Mouse (Mus musculus) telencephalon, adult 2 months (tissue): Measurements from ENCODE around the gene Trio.
"Not testable (repeated sequence)": the region's sequence is repeated elsewhere in the genome, so short reads cannot be mapped to it uniquely, and the experiment has no call there.

Experiments used
- DNase-seq: peaks from one replicate; pipeline ENCODE4 v3.0.0-alpha.2; 2011; ENCODE audit warnings: low read depth, low spot score

The Trio gene

DNA sequence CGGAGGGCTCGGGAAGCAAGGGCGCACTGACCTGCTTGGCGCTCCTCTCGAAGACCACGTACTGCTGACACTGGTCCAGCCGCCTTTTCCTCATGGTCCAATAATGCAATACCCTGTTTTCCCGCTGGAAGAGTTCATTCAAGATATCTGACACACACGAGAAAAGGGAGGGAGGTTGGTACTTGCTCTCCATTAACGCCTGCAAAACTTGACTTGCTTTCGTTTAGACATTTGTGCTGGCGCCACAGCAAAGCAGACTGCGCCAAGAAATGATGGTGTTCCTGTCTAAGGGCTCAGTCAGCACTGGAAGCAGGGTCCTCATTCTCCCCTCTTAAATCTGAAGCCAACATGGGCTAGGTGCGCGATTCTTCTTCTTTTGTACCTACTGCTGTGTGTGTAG, 184.0 kb downstream of the Trio start:
- DNase-seq: no peak

DNA sequence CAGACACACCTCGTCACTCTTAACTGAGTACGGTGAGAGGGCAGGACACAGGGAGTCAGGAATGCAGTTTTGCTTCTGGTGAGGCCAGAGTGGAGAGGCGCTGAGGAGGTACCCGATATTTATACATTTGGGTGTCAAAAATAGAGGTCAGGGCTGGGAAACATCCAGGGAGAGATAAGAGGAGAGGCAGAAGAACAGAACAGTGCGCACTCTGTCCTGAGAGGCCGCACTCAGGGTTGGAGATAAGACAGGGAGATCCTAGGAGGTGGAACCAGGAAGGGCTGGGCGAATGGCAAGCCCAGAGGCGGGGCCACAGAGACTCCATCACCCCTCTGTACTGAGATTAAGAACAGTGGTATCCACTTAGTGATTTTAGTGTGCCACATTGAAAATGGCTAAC, 185.1 kb downstream of the Trio start:
- no peak for DNase-seq

DNA sequence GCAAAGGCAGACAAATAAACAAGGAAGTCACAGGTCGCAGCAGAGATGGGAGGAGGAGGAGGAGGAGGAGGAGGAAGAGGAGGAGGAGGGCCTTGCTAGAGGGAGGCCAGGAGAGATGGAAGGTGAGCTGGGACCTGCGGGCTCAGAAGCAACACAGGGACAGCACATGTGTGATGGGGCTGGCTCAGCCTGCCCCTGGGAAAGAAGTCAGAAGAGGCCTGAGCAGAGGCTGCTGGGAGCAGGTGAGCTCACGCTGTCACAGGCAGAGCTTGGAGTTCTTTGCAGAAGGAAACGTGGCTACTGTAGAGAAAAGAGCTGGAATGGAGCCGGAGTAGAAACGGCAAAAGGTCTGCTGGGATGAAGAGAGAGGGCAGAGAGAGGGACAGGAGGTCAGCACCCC, 185.5 kb downstream of the Trio start:
- no peak for DNase-seq

DNA sequence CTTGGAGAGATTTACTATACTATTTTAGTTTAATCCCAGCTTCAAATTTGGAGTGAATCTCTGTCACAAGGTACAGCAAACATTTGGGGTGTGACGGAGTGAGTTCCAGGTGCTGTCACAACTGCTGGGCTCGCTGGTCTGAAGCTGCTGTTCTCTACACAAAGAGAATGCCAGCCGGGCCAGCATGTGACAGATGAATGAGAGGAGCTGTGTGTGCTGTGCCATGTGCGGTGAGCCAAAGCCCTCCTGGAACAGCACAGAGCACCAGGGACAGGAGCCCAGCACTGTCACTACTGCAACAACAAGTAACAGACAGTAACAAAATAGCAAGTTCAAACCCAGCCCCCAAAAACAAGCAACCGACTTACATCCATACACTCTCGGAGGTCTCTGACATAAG, 194.0 kb downstream of the Trio start:
- DNase-seq: no peak

DNA sequence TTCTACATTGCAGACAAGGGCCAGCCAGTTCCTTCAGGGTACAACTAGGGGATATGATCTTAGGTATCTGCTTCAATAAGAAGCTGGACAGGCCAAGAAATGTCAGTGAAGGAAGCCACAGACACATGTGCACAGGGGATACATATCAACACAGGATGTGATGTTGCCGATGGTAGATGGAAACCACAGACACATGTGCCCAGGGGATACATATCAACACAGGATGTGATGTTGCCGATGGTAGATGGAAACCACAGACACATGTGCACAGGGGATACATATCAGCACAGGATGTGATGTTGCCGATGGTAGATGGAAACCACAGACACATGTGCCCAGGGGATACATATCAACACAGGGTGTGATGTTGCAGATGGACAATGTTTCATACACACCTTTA, 197.8 kb downstream of the Trio start:
- not testable (repeated sequence) for DNase-seq

DNA sequence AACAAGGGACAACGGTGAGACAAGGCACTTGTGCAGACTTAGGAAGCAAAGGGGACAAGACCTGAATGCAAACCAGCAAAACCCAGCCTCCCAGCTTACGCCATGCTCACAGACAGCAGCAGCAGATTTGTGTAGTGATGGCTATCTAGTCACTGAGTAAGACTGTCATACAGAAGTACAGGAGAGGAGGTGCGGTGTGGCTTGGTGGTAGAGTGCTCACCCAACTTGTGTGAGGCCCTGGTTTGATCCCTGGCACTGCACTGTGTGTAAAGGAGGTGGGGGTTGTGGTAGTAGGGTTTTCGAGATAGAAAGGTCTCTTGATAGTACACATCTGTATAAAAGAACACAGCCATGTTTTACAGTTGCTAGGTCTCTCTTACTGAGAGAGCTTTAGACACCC, 198.8 kb downstream of the Trio start:
- no peak for DNase-seq

DNA sequence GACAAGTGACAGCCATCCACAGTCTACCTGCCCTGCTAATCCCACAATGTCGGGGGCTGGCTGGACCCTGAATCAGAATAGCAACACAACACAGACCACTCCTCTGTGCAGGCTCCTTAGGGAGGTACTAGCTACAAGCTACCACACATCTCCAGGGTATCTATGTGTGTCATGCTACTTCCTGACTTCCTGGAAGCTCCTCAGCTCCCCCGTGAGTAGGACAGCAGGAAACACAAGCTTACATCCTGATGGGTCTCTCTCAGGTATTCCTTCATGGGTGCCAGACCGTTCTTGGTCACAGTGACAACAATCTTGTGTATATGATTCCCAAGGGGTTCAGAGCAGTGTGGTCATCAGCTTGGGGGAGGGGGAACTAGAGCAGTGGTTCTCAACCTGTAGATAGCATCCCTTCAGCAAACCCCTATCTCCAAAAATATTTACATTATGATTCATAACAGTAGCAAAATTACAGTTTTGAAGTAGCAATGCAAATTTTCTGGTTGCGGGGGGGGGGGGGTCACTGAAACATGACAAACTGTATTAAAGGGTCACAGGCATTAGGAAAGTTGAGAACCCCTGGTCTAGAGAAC, 199.5 kb downstream of the Trio start:
- DNase-seq: no peak

DNA sequence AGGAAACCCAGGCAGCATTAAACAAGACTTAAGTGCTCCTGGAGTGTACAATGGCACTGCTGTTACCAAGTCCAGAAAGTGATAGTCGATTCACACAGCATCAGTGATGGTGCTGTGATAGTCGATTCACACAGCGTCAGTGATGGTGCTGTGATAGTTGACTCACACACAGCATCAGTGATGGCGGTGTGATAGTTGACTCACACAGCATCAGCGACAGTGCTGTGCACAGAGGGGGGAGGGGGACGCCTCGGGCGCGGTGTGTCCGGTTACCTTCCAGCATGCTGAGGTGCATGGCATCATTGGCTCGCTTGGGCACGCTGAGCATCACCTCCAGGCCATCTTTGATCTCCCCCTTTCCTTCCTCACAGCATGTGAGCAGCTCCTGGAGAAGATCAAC, 200.3 kb downstream of the Trio start:
- no peak for DNase-seq

DNA sequence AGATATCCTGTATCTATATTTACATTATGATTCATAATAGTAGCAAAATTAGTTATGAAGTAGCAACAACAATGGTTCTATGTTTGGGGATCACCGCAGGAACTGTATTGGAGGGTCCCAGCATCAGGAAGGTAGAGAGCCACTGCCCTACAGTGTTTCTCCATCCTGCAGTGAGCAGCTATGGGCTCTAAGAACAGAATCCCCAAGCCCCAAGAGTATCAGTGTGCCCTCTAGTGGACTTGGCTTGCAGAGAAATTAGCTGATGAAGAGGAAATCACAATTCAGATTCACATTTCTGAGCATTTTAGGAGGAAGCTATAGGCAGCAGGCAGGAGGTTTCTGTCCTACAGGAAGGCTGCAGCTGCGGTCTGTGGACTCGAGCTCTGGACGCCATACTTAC, 202.1 kb downstream of the Trio start:
- no peak for DNase-seq

DNA sequence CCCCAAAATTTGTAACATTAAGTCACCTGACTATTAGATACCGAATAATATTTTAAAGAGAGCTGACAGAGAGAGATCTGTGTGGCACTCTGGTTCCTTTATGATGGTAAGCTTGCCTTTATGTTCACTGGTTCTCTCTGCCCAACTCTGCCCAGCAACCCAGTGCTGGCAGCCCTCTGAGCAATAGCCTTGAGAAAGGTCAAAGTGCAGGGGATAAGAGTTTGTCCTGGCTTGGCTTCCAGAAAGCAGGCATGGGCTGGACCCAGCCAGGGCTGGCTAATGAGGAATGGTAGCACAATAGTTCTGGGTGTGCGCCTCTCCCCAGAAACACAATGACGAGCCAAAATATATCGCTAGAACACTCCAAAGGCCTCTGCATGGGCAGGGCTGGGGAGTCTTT, 203.2 kb downstream of the Trio start:
- DNase-seq: no peak

DNA sequence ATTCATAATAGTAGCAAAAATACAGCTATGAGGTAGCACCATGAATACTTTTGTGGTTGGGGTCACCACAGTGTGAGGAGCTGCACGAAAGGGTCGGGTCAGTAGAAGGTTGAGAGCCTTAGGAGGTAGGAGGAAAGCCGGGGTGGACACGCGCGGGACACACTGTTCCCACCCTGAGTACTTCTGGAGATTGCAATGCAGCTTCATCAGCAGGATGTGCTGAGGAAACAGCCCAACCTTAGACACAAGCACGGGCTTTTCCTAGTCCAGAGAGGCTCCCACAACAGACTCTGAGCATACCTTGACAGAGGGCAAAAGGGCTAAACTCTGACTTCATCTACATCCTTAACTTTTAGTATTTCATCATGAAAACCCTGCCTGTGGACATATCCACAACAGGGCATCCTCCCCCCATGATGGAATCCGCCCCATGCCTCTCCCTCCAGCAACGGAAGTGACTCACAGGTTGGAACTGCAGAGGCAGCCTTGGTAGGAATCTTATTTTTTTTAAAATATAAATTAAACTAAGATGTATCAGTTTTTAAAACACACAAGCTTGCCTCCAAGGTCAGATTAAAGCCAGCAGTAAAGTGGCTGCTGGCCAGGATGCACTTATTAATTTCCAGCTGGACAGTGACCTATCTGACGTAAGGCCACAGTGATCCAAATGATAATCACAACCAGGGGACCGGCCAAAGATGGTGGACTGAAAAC, 203.8 kb downstream of the Trio start:
- no peak for DNase-seq

DNA sequence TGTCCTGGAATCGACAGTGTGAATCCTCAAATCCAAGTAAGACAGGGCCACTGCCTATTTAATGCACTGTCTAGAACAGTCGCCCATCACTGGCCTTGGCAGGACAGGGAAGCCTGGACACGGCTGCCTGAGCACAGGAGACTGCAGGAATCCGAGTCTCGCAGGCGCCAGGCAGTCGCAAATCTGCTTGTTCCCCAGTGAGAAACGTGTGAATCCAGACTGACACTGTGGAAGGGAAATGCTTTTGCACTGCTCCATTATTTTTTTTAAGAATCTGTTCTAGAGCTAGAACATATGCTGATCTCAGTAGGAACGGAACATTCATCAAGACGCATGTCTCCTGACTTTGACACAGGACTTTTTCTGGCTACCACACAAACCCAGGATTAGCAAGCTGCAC, 208.6 kb downstream of the Trio start:
- peak; percentile 72 for DNase-seq

DNA sequence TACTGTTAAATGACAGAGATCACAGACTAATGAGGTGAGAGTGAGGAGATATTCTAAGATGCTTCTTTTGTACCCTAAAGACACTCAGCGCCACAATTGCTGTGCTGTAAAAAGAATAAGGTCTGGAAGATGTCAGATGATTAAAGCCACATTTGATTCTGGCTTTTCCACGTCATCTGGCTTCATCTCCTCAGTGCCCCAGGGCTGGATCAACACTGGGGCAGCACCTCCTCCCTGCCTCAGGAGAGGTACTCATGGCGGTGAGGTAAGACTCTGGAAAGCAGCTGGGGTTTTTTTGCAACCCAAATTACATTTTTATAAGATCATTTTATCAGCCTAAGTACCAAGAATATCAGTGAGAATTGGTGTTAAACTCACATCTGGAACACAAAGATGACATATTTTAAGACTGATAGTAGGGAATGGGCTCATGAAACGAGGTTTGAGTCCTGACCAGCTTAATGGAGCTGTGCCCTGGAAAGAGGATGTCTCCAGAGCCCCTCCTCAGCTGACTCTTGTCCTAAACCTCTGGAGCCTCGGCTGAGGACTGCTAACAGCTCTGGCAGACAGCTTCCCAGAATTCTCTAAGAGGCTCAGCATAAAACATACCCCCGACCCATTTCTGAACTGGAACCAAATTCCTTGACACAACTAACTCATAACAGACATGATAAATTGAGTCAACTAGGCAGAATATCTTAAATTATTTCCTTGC, 210.8 kb downstream of the Trio start:
- no peak for DNase-seq

DNA sequence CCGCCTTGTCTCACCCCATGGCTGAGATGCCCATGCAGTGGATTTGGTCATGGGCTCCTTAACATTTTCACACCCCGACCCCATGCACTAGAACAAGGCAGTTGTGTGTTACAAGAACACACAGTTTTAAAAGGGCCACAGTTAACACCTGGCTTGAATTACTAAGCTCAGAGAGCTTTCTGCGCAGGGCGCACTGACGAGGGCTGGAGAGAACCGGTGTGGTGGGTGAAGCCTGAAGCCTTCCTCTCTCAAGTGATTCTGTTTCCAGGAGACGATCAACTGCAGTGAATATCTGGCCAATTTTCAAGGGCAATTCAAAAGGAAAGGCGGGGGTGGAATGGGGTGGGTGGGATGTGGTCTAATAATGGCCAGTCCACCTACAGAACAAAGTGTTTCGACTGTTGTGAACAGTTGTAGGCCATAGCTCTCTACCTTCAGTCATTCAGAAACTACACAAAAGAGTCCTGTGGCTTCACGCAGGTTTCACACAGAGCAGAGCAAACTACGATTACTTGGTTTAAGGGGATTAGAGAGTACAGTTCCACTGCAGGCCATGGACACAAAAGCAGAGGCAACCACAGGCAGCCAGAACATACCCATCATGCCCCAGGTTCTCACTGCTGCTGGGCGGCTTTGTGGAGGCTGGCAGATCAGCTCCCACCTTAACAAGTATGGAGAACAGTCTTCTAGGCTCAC, 214.7 kb downstream of the Trio start:
- DNase-seq: no peak

DNA sequence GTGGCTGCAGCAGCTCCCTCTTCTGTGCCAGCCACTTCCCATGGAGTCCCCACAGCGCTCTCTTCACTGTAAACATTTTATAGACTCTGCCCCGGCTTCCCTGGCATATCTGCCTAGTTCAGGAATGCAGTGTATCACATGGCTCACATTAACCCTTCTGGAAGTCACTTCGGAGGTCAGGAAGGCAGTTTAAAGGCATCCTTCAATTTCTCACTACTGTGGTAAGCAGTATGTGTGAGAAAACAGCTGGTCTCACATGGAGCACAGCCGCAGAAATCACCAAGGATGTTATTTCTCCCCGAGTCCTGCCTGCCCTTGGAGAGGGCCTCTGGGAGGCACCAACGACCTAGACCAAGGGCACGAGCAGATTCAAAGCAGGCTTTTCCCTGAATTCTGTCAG, 215.4 kb downstream of the Trio start:
- DNase-seq: no peak

DNA sequence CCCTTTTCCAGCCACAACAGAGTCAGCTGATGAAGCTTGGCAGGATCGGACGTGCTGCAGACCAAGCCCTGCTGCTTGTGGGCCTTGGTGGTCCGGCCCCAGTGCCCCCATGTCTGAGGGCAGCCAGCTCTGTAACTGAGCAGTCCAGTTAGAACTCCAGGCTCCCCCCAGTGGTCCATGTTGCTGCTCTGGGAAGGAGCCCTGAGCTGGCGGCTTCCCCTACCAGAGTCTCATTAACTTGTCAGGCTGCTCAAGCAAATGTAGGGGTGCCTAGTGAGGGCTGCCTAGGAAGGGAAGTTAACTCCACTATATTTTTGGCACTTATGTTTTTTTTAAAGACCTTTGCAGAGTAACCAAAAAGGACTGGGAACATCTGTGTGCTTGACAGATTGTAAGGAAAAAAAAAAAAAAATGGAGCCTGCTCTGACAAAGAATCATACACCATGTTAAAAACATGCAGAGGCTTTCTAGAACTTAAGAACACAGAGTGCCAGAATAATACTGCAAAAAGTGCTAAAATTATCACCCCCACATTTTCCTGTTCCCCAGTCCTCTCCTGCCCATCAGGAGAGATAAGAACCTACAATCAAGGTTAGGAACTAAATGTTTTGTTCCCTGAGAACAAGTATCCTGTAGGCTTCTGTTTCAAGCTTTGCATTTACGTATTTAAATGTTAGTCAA, 216.9 kb downstream of the Trio start:
- peak; percentile 79 for DNase-seq

DNA sequence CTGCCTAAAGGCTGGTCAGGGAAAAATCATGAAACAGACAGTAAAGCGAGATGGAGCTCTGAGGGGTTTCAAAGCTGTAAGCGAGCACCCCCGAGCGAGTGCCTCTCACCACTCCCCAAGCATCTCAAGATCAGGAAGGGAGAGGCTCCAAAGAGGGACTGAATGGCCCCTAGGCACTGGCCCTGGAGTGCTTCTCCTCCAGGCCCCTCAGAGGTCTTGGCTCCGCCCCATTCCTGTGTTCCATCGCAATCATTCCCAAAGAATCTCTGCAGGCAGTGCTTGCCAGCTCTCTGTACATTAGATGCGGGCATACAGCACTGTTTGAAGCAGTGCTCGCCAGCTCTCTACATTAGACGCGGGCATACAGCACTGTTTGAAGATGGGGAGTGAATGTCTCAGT, 219.4 kb downstream of the Trio start:
- DNase-seq: no peak

DNA sequence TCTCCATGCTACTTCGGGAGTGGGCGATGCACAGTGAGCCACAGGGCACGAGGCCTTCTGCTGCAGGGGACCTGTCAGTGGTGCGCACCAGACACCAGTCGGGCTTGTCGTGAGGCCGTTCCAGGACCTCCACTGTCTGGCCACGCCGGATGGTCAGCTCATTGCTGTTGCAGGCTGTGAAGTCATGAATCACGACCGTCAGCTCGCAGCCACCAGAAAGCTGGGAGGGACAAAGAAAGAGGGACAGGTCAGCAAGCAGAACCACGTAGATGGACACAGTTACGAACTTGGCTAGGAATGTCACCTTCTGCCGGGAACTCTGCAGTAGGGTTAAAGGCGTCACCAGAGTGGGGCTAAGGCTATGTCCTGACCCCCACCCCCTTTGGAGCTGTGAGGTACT, 220.0 kb downstream of the Trio start:
- DNase-seq: no peak

DNA sequence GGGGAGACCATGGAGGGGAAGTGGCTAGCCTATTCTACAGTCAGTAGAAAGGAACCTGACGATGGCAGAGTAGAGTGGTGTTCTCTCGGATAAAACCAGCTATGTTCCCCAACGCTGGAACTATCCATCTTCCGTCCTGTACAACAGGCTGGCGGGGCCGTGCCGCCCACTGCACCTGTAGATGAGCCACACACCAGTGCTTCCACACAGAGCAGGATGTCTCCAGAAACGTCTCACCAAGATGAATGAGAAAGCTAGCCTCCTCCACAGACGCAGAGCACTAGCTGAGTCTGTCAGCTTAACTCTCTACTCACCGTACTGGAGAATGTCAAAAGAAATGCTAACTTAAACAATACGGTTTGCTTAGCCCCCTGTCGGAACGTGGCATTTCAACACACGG, 221.2 kb downstream of the Trio start:
- no peak for DNase-seq

DNA sequence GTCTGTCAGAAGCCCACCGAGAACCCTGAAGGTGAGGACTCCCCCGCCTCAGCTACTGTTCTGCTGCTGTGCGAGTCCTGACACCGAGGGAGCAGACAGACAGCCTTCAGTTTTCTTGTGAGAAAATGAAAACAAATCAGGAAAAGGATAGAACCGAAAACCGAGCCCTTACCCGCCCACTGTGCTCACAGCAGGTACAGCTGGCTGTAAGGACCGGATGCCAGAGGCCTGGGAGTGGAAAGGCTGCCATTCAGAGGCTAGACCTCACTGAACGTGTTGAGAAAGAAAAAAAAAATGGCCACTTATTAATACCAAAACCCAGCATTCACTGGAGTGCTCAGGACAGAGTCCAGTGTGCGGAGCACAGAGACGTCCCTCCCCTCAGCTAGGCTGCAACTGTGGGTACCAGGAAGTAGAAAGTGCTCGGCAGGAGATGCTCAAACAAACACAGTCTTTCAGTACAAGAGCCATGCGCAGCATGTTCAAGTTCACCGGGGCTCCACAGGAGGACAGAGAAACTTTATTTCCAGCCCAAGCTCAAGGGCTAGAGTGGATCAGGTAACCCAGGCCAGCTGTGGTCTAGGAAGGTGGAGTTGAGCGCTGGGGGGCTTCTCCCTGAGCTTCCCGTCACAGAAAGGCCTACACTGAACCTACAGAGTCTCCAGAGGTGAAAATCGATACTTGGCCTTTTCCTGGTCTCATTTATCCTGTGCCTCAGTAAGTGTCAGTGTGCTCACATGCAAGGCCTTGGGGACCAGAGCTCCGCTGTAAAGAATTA, 221.9 kb downstream of the Trio start:
- no peak for DNase-seq

DNA sequence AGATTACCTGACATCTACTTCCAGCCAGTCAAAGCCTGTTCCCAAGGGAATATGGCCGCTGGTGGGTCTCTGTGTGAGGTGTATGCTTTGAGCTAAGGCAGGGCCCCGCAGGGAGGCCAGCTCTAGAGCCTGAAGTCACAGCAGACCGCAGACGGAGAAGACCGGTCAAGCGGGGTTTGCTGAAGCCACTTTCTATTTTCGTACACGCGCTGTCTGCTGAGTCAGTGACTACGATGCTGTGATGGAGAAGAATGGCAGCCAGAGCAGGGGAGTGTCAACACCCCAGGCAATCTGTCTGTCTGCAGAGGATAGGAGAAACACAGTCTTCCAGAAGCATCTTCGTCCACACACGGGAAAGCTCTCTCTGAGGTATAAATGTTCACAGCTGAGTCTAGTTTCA, 223.4 kb downstream of the Trio start:
- no peak for DNase-seq
